Mouse (Mus musculus) liver, embryonic 16.5 days (tissue): ENCODE measurements at regions not wholly inside any gene's neighbourhood (a gene's known extent, or its start where the extent isn't known, plus 50 kb on each side); places are given as distances from the start of the nearest gene placed in this dataset.

ENCODE experiments used
- ATAC-seq: fragments of 200-750 bp; cut with Nextera tagmentation; 2 replicates; pipeline ENCODE4 v1.8.0; 2017; ENCODE audit warnings: low read depth, mild to moderate bottlenecking, moderate number of reproducible peaks, moderate library complexity
- H3K27ac ChIP-seq: fragments of 300-500 bp; sonication (generic); 2 replicates; pipeline ENCODE4 v1.5.1; 2014; ENCODE audit warnings: mild to moderate bottlenecking, low read length
- H3K27me3 ChIP-seq: fragments of 300-500 bp; sonication (generic); 2 replicates; pipeline ENCODE4 v1.6.1; 2014; ENCODE audit warnings: low read depth, low read length, mixed read lengths; ENCODE audit not compliant: control insufficient read depth, insufficient read depth
- H3K36me3 ChIP-seq: fragments of 300-500 bp; sonication (generic); 2 replicates; pipeline ENCODE4 v1.6.1; 2014; ENCODE audit warnings: mild to moderate bottlenecking; ENCODE audit not compliant: control insufficient read depth, insufficient read depth
- H3K4me1 ChIP-seq: fragments of 300-500 bp; sonication (generic); 2 replicates; pipeline ENCODE4 v1.6.1; 2014; ENCODE audit warnings: low read depth, low read length, mixed read lengths; ENCODE audit not compliant: control insufficient read depth
- H3K4me2 ChIP-seq: fragments of 300-500 bp; sonication (generic); 2 replicates; pipeline ENCODE4 v1.6.1; 2014; ENCODE audit warnings: low read depth, low read length, mixed read lengths
- H3K4me3 ChIP-seq: fragments of 300-500 bp; sonication (generic); 2 replicates; pipeline ENCODE4 v1.5.1; 2014; ENCODE audit warnings: low read depth, mild to moderate bottlenecking, low read length
- H3K9ac ChIP-seq: fragments of 300-500 bp; sonication (generic); 2 replicates; pipeline ENCODE4 v1.6.1; 2014; ENCODE audit warnings: low read depth, low read length
- H3K9me3 ChIP-seq: fragments of 300-500 bp; sonication (generic); replicated peaks from 2 replicates; pipeline ENCODE4 v1.6.1; 2016; ENCODE audit warnings: low read length; ENCODE audit not compliant: control insufficient read depth
- WGBS: fragments of 180-500 bp; shearing (Covaris S2); extraction: QIAGEN DNeasy Blood & Tissue Kit; methylation state at CpG from one replicate; pipeline ENCODE4 v1.1.7; 2014; ENCODE audit not compliant: insufficient replicate concordance; 5-methylcytosine and 5-hydroxymethylcytosine counted together

DNA sequence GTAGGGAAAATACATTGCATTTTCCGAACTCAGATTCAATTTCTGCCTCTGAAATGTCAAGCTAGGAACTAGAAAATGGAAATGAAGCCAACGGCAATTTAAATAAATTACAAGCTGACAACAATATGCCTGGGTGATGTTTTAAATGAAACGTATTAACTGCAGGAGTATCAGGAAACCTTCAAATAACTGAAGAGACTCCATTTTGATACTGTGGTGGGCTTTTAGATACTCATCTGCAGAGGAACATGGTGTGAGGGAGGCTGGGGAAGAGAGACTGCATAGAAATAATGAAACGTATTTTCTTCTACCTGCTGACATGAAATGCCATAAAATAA is 357.4 kb upstream of the Sash1 start:
- no peaks in the 10 kb centered on the region for H3K27me3 ChIP-seq
- H3K9ac ChIP-seq: no peak overlapping the region
- no peak for ATAC-seq
- H3K4me3 ChIP-seq: no peak overlapping the region
- no peaks in the 10 kb centered on the region for H3K4me1 ChIP-seq
- H3K27ac ChIP-seq: no peak overlapping the region
- H3K4me2 ChIP-seq: no peak overlapping the region
- no peaks in the 10 kb centered on the region for H3K9me3 ChIP-seq
- no peaks in the 10 kb centered on the region for H3K36me3 ChIP-seq
- WGBS: 56% methylated on average over 4 of the region's 4 CpGs

DNA sequence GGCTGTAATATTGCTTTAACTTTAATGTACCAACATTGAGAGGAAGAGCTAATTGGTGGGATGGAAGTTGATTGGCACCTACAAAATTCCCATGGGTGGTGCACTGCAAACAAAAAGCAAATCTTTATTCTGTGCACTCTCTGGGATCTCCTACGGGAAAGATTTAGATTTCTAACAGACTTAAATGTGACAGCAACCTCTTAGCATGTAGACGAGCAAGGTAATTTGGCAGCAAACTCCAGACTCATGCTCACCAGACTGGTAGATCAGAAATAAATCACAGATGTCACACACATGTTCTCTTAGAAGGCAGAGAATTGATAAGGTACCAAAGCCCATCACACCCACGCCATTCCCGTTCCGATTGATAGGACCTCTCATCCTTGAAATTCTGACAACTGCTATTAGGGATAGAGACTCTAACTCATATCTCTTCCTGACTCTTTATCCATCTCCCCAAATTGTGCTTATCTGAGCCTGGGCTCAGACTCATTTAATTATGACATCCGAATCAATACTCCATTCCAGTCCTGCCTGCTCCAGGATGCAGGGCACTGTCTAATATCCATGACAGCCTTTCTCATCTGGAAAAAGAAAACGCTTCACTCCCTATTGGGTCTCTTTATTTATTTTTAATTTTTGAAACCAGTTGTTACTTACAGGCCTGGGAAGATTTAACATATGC is 356.9 kb upstream of the Sash1 start:
- no peaks in the 10 kb centered on the region for H3K36me3 ChIP-seq
- H3K9me3 ChIP-seq: no peaks in the 10 kb centered on the region
- no peak for ATAC-seq
- no peak overlapping the region for H3K9ac ChIP-seq
- no peaks in the 10 kb centered on the region for H3K4me1 ChIP-seq
- no peak overlapping the region for H3K4me3 ChIP-seq
- no peak overlapping the region for H3K27ac ChIP-seq
- H3K4me2 ChIP-seq: no peak overlapping the region
- no peaks in the 10 kb centered on the region for H3K27me3 ChIP-seq
- WGBS: 64% methylated on average over 7 of the region's 7 CpGs

DNA sequence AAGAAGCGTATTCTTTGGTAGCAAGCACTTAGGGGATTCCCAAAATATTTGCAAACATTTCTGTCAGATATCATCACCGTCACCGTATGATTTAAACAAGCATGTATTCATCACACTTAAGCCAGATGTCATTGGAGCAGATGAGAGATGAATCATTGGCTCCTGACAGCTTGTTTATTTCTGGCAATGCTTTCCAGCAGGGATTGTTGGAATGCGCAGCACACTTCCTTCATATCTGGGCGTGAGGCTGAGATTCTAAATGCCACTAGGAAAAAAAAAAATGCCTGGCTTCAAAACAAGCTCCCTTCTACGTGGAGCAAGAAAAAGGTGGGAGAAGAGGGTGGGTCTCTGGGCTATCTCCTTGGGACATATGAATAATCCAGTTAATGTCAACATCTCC is 354.1 kb upstream of the Sash1 start:
- no peak overlapping the region for H3K27ac ChIP-seq
- H3K9ac ChIP-seq: no peak overlapping the region
- no peaks in the 10 kb centered on the region for H3K9me3 ChIP-seq
- H3K4me3 ChIP-seq: no peak overlapping the region
- H3K4me1 ChIP-seq: no peaks in the 10 kb centered on the region
- H3K27me3 ChIP-seq: no peaks in the 10 kb centered on the region
- ATAC-seq: no peak
- 53% methylated on average over 6 of the region's 6 CpGs for WGBS
- no peak overlapping the region for H3K4me2 ChIP-seq
- H3K36me3 ChIP-seq: no peaks in the 10 kb centered on the region

DNA sequence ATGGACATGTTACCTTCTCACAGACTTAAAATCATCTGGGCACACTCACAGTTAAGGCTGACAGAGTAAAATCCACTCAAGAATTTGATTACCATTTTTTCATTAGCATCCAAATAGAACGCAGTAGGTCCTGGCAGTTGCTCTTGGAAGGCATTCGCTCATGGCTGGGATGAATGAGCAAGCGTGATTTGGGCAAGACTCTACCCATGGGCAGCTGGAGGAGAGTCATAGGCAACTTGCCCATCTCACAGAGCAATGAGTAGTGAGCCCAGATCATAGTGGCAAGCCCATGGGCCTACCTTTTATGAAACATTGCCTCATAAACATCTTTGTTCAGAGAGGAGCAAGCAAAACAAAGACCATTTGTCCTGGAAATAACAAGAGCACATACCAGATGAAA is 345.9 kb upstream of the Sash1 start:
- Histone ChIP-seq H3K27ac (no peak overlapping the region), H3K4me1 (no peaks in the 10 kb centered on the region), H3K4me2 (no peak overlapping the region), H3K36me3 (no peaks in the 10 kb centered on the region), H3K9ac (no peak overlapping the region), H3K27me3 (no peaks in the 10 kb centered on the region), H3K9me3 (no peaks in the 10 kb centered on the region), H3K4me3 (no peak overlapping the region)
- no peak for ATAC-seq
- 65% methylated on average over 3 of the region's 3 CpGs for WGBS

DNA sequence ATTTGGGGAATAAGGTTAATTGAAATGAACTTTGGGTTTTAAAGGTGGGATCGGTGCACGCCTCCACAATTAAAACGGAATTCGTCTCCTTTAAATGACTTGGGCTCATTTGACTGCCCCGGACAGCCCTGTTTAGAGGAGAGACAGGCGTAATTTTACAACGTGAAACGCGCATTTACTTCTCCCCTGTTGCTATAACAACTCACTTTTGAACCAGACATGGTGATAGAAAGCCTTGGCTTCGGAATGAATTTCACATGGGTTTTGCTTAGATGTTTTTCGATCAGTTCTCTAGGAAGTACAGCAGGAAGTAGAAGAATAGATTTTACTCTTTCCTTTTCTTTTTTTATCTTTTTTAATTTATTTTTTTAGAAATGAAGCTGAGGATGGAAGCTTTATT is 343.2 kb upstream of the Sash1 start:
- H3K27me3 ChIP-seq: no peaks in the 10 kb centered on the region
- H3K36me3 ChIP-seq: no peaks in the 10 kb centered on the region

DNA sequence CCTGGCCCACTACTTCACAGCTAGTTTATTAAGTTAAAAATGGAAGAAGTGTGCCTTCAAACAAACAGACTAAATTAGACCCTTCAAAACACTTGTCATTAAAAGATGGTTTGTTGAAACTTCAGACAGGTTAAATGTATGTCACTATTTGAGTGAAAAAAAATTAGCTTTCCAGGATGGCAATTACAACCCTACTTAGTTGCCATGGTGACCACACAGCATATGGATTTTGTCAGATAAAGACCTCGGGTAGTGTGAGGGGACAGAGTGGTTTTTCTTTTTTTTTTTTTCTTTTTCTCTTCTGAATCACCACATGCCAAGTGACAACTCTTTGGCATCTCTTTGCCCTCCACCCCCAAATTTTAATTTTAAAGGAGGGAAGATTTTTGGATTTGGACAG is 341.5 kb upstream of the Sash1 start:
- H3K36me3 ChIP-seq: no peaks in the 10 kb centered on the region
- no peak for ATAC-seq
- no peak overlapping the region for H3K9ac ChIP-seq
- H3K27me3 ChIP-seq: no peaks in the 10 kb centered on the region
- WGBS: 30% methylated on average over 1 of the region's 1 CpGs
- H3K4me2 ChIP-seq: no peak overlapping the region
- H3K4me1 ChIP-seq: no peaks in the 10 kb centered on the region
- no peaks in the 10 kb centered on the region for H3K9me3 ChIP-seq
- H3K27ac ChIP-seq: no peak overlapping the region
- no peak overlapping the region for H3K4me3 ChIP-seq

More for the DNA sequence above, 343.2 kb upstream of the Sash1 start:
- Histone ChIP-seq H3K9ac (no peak overlapping the region), H3K4me3 (no peak overlapping the region), H3K4me2 (no peak overlapping the region), H3K27ac (no peak overlapping the region), H3K9me3 (no peaks in the 10 kb centered on the region), H3K4me1 (no peaks in the 10 kb centered on the region)
- 71% methylated on average over 11 of the region's 11 CpGs for WGBS
- ATAC-seq: no peak

DNA sequence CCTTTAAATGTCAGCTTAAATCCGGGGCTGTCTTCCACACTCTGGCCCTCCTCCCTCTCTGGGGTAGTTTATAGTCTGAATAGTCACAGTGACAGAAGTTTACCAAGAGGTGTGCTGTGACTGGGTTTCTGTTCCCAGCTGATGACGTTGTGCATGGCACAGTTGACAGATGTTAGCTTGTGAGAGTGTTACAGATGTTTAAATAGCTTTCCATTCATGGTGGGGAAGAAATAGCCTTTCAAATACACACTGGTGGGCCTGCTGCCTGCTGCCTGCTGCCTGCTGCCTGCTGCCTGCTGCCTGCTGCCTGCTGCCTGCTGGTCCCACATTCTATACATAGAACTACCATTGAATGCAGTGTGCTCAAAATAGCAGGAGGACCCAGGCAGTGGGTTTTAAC is 324.8 kb upstream of the Sash1 start:
- H3K27me3 ChIP-seq: no peaks in the 10 kb centered on the region
- no peak for ATAC-seq
- no peaks in the 10 kb centered on the region for H3K9me3 ChIP-seq
- H3K27ac ChIP-seq: no peak overlapping the region
- no peak overlapping the region for H3K4me3 ChIP-seq
- H3K9ac ChIP-seq: no peak overlapping the region
- WGBS: 18% methylated on average over 2 of the region's 2 CpGs
- H3K4me2 ChIP-seq: no peak overlapping the region
- no peaks in the 10 kb centered on the region for H3K36me3 ChIP-seq
- H3K4me1 ChIP-seq: no peaks in the 10 kb centered on the region

DNA sequence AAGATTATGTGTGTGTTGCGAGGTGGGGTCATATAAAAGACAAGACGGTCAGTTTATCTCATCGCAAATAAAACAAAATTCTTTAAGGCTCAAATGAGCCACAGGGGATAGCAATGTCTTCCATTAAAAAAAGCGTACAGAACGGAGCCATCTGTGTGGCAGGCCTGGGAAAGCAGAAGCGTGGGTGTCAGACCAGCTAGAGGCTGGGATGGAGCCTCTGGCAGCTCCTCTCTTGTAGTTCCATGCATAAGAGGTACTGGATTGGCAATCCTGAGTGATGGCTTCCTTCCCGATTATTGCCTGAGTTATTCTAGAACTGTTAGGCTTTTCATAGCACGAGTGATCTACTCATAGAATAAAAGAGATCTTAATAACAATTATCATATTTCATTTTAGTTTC is 318.2 kb upstream of the Sash1 start:
- Histone ChIP-seq H3K4me1 (no peaks in the 10 kb centered on the region), H3K9me3 (no peaks in the 10 kb centered on the region), H3K27me3 (no peaks in the 10 kb centered on the region), H3K4me2 (no peak overlapping the region), H3K9ac (no peak overlapping the region), H3K36me3 (no peaks in the 10 kb centered on the region), H3K4me3 (no peak overlapping the region), H3K27ac (no peak overlapping the region)
- 64% methylated on average over 8 of the region's 8 CpGs for WGBS
- no peak for ATAC-seq

DNA sequence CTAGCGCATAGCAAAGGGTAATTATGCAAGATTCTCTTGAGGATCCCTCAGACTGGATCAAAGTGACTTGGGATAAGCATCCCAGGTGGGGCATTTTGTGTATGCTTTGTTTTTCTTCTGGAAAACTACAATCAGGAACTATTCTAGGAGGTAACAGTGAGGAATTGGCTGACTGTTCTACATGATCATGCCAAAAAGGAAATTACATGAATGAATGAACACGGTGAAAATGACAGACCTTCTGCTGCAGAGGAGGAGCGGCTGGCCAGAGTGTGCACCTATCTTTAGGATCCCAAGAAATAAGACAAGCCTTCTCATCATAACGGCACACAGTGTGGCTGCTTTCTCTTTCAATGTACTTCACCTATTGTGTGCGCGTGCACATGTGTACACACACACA is 317.5 kb upstream of the Sash1 start:
- H3K4me1 ChIP-seq: no peaks in the 10 kb centered on the region
- H3K36me3 ChIP-seq: no peaks in the 10 kb centered on the region
- H3K9me3 ChIP-seq: no peaks in the 10 kb centered on the region
- no peak overlapping the region for H3K4me3 ChIP-seq
- no peak overlapping the region for H3K27ac ChIP-seq
- no peak overlapping the region for H3K4me2 ChIP-seq
- no peak overlapping the region for H3K9ac ChIP-seq
- no peaks in the 10 kb centered on the region for H3K27me3 ChIP-seq
- WGBS: 75% methylated on average over 6 of the region's 6 CpGs
- ATAC-seq: no peak
